Mouse (Mus musculus) heart, adult 18-20 months (tissue): ENCODE measurements around the gene Aoah. TPM values are rescaled to one million over a fixed set of nuclear protein-coding genes. Genes with fewer than 3 reads are reported as not detected.
A peak's percentile ranks its signal among the peaks of the same experiment; 100 is the strongest.

Experiments used
- DNase-seq, 2 experiments: peaks; one replicate each; pipeline ENCODE4 v3.0.0; 2021 to 2022; ENCODE audit warnings: mixed read lengths in 1 of 2
- long read RNA-seq, 2 experiments: library from polyadenylated mRNA; stranded (forward); transcript quantifications; one replicate each; pipeline ENCODE4 v2.0.0; 2021
- total RNA-seq, 2 experiments: library from RNA; stranded (reverse); gene quantifications; 2 replicates each; pipeline ENCODE4 v1.2.3; 2021

Gene Aoah
- total RNA-seq: 1 to 10 TPM; 1.1 to 1.4 TPM
- long read RNA-seq, experiment 1: 0 reads
- long read RNA-seq, experiment 2, partial matches to known transcripts: 1 of 2 reads
- long read RNA-seq, experiment 2, other reads (novel, unspliced or antisense): 0 of 2 reads

- peak in 1 of 2 experiments; percentile 36 for DNase-seq
These were observed at the start of gene Aoah for GRCm38 (mm10) chr13:20793901-20794300. TSS of gene Aoah (plus strand) at chr13:20794113.

GRCm38 (mm10) chr13:20754843-20755242 is 39.1 kb upstream of the Aoah start:
- no peak for DNase-seq

- no peak for DNase-seq
These were observed 10.3 kb upstream of the Aoah start for GRCm38 (mm10) chr13:20783648-20784047.

GRCm38 (mm10) chr13:20784060-20784459 is 9.9 kb upstream of the Aoah start:
- no peak for DNase-seq

DNA sequence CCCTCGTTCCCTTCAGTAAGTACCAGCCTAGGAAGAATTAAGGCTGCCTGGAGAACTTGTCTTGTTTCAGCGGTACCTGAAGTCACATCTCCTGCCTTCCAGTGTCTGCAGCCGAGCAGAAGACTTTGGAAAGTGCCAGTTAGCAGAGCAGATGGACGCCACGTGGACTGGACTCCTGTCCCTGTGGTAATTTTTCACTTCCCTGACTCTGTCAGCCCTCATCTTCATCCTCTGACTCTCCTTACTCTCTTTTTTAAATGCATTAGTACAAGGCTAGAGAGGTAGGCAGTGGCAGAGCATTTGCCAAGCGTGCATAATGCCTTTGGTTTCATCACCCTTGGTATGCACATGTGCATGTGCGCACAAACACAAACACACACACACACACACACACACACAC is 8.0 kb upstream of the Aoah start:
- no peak for DNase-seq

DNA sequence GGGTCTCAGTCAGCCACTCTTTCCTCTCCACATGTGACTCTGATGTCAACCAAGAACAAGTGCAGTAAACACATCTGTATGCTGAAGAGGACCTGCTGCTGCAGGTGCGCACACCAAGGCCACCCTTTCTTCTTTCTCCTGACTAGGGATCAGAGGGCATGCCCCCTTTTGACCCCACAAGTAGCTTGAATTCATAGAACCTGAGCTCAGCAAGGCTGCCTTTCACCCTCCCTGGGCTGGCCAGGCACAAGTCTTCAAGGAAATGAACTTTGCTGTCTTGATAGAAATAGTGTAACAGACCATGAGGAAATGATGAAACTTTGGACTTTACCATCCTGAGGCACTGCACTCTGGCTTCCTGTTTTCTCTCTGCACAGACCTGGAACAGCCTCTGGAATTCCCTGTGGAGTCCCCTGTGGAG is 7.1 kb upstream of the Aoah start:
- DNase-seq: peak in 1 of 2 experiments; percentile 12

DNA sequence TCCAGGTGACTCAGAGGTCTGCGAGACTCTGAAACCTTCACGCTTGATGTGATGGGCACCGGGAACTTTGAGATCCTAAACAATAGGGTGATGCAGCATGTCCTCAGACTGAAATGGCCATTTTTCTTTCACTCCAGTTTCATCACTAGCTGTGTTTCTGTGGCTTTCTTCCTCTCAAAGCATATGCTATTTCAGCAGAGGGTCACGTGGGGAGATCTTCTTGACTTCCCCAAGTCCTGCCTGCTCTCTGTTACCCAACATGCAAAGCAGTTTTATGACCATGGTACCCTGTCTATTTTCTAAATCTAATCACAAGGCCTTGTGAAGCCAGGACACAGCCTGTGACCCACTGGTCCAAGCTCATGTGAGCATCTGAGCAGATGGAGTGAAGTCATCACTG is 6.0 kb upstream of the Aoah start:
- peak in 1 of 2 experiments; percentile 6 for DNase-seq

GRCm38 (mm10) chr13:20796651-20797050 is 2.7 kb downstream of the Aoah start:
- no peak for DNase-seq

- no peak for DNase-seq
These were observed 4.6 kb downstream of the Aoah start for GRCm38 (mm10) chr13:20798536-20798935.

DNA sequence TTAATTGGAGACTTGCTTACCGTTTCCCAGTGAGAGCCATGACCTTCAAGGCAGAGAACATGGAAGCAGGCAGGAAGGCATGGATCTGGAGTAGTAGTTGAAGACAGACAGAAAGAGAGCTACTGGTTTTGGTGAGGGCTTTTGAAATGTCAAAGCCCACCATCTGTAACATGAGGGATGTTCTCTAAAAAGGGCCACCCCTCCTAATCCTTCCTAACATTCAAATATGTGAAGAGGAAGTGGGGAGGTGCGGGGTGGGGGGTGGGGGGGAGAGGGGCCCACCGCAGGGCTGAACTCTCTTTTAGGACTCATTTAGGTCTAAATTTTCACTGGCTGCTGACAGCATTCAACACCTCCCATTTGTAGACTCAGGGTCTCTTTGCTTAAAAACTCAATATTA is 5.9 kb downstream of the Aoah start:
- no peak for DNase-seq

GRCm38 (mm10) chr13:20800569-20800968 is 6.7 kb downstream of the Aoah start:
- peak in 1 of 2 experiments; percentile 7 for DNase-seq

GRCm38 (mm10) chr13:20811782-20812406 is 18.0 kb downstream of the Aoah start:
- no peak for DNase-seq

- no peak for DNase-seq
These were observed 22.5 kb downstream of the Aoah start for GRCm38 (mm10) chr13:20816385-20816784.

DNA sequence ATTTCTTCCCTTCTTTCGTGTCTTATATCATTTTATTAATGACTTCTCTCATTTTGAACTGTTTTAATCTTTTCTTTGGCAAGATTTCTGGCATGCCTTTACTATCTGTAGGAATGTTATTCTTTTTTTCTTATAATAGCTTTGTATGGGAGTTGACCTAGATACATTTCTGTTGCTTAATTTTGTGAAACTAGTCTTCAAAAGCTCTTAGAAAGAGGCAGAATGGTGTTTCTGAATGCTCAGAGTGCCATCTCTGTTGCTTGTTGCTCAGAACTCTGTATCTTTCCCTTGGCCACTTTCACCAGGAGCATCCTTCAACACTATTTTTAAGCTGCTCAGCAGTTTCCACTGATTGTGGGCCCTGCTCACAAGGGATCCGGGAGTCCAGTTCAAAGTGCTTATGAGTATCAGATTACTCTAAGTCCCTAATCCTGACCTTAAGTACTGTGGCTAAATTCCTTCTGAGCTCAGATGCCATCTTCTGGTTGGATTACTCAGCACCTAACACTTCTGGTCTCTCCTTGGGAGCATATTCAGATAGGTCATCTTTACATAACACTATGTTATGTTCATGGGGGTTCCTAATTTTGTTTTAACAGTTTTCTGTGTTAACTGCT is 26.9 kb downstream of the Aoah start:
- no peak for DNase-seq

DNA sequence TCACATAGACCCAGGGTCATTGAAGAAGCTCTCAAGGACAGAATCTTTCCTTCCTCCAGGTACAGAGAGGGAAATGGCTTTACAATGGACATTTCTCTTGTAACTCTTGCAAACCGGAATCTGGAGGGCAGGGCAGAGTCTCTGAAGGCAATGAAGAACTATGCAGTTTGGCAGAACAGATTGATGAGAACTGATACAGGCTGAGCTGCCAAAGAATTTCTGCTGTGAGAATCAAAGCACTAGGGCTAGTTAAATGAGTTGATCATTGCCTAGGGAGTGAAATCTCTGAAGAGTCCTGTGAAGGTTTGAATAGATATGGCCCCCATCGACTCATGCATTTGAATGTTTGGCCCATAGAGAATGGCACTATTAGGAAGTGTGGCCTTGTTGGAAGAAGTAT is 34.8 kb downstream of the Aoah start:
- peak in 1 of 2 experiments; percentile 2 for DNase-seq

DNA sequence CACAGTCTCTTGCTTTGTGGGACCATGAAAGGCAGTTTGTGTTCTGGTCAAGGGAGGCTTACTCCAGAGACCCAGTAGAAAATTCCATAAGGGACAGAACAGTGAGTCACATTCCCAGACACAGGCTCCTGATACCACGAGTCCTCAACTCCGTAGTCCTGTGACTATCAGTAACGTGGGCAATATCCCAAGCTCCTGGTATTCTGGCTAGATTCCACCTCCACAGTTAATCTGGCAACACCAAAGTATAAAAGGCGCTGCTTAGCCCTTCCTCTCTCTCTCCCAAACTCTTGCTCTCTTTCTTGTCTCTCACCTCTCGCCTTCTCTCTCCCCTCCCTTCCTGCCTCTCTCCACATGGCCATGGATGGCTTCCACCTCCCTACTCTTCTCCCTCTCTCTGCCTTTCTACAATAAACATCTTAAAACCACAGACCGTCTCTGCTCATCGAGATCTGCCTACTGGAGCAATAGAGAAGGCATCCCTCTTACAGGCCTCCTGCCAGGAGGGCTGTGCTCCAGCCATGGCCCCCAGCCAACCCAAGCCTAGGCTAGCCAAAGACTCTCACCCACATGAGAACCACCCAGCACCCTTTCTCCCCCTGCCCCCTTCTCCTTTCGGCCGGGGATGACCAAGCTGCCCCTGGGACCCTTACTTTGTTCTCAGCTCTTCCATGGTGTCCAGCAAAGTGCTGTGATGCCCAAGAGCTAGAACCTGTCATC is 35.4 kb downstream of the Aoah start:
- peak; percentile 21 to 28 for DNase-seq

- no peak for DNase-seq
These were observed 62.0 kb downstream of the Aoah start for GRCm38 (mm10) chr13:20855893-20856292.

DNA sequence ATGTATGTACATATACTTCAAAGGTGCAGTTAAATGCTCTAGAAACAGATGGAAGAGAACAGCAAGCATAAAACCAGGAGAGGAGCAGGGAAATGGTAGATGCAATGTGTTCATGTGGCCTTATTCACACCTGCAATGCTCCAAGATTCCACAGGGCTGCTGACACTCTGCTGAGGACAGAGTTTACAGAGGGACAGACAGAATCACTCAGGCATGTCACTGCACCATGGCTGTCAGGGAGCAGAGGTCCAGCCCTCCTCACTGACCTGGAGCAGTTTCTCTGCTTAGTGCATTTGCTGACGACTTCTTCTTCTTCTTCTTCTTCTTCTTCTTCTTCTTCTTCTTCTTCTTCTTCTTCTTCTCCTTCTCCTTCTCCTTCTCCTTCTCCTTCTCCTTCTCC is 105.5 kb downstream of the Aoah start:
- DNase-seq: no peak

DNA sequence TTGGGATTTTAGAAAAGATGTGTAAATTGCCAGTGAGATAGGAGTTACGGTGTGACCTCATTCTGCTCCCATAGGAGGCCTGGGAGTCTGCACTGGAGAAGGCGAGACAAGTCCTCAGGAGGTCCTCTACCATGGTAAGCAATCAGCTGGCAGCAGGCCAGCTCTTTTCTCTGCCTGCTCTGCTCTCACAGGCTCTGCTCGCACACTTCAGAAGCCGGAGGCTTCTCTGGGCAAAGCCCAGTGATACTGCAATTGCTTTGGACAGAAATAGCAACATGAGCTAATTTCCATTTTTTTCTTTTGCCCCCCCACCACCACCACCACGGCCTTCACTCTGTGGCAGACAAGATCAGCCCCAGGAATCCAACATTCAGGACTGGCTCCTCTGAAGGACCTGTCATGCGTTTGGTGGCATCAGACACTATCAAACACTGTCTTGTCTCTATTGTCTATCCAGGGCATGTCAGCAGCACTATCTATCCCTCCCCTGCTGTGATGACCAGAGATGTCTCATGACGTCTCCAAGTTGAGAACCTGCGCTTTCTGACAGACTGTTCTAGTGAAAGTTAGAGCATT is 106.6 kb downstream of the Aoah start:
- peak; percentile 9 to 26 for DNase-seq

GRCm38 (mm10) chr13:20900972-20901457 is 107.1 kb downstream of the Aoah start:
- no peak for DNase-seq

GRCm38 (mm10) chr13:20901634-20902135 is 107.8 kb downstream of the Aoah start:
- no peak for DNase-seq

GRCm38 (mm10) chr13:20904118-20904517 is 110.2 kb downstream of the Aoah start:
- no peak for DNase-seq
